Mouse (Mus musculus) spleen, adult 12 weeks (tissue): ENCODE data around the gene Cadps.

Experiments used
- DNase-seq: peaks from one replicate; pipeline ENCODE4 v3.0.0; 2022; ENCODE audit warnings: low spot score

Gene Cadps

GRCm38 (mm10) chr14:12507018-12507417 lies 315.9 kb downstream of the Cadps start:
- no peak for DNase-seq

DNA sequence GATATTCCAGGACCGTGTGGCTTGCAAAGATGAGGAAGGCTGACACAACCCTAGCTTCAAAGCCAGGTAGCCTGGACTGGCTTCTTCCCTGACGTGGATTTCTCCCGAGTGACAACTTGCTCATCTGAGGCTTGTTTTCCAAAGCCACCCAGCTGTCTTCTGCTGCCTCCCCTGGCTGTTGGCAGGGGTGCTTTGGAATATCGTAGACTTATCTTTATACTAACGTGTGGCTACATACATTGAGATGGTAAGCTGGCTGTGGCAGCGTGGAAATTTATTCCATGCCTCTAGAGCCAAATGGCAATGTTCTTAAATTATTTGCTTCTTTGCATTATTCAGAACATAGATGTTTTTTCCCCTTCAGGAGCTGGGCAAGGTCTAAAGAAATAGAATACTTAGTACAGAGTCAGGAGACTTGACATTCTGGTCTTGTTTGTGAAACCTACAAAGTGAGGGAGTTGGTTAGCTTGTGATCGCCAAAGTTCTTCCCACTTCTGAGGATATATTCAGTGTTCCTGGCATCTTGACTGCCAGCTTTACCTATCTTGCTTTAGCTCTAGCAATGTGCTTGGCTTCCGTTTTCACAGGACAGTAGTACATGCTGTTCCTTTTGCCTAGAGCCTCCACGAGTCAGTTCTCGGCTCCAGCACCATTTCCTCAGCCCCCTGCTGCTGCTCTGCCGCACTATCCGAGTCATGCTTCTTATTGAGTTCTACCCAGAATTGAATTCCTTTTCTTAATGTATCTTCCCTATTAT lies 318.5 kb downstream of the Cadps start:
- no peak for DNase-seq

- no peak for DNase-seq
Measured at GRCm38 (mm10) chr14:12462206-12462605, 360.7 kb downstream of the Cadps start.

- no peak for DNase-seq
Measured at GRCm38 (mm10) chr14:12459700-12460099, 363.2 kb downstream of the Cadps start.

DNA sequence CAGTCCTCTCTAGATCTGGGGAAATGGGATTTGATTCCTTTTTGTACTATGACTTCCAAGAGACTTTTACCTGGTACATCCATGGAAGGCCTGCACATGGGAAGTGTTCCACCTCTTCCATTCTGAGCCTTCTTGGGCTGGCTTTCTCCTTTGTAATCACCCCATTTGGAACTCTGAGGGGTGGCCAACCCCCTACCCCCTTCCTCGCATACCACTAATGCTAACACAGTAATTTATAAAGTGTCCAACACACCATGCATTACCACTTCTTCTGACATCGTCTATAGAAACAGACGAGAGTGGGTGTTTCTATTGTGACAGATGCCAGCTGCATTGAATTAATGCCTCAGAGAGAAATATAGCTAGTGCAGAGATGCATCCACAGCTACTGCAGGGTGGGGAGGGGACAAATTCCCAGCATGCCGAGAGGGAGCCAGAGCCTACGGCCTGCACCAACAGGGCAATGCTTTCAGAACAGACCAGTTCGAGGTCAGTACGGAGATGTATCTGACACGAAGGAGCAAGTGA lies 367.8 kb downstream of the Cadps start:
- no peak for DNase-seq

DNA sequence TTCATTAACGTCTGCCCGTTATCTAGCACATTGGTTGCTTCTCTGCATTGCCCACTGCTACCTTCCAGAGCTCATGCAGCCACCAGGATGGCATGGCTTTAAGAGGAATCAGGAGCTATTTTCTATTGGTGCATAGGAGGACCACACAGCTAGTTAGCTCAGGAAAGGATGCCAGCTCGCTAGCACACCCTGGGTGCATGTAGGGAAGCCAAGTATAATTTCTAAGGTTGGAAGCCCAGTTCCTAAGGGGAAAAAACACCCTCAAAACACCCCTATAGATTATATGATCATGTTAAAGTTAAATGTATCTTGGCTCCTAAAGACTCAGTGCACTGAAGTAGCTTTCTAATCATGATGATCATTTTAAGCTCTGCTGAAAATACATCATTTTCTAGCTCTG lies 372.1 kb downstream of the Cadps start:
- no peak for DNase-seq

- no peak for DNase-seq
Measured at GRCm38 (mm10) chr14:12448883-12449282, 374.0 kb downstream of the Cadps start.

GRCm38 (mm10) chr14:12441019-12441418 lies 381.9 kb downstream of the Cadps start:
- no peak for DNase-seq

- no peak for DNase-seq
Measured at GRCm38 (mm10) chr14:12437976-12438375, 384.9 kb downstream of the Cadps start.

DNA sequence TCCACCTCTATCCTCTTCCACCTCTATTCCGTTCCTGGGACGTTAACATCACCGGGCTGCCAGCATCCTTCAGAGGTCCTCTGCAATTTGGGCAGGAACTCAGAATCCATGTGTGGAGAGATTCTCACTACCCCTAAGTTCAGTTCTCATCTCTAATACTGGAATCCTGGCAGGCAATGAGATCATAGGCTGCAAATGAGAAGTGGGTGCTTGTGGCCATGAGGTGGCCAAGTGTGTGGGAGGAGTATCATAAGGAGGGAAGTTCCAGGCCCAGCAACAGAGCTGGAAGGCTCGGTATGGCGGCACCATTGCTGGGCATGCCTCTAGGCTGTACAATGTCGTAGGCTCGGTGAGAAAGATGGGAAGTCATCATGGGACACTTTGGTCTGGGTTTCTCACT lies 385.5 kb downstream of the Cadps start:
- no peak for DNase-seq

DNA sequence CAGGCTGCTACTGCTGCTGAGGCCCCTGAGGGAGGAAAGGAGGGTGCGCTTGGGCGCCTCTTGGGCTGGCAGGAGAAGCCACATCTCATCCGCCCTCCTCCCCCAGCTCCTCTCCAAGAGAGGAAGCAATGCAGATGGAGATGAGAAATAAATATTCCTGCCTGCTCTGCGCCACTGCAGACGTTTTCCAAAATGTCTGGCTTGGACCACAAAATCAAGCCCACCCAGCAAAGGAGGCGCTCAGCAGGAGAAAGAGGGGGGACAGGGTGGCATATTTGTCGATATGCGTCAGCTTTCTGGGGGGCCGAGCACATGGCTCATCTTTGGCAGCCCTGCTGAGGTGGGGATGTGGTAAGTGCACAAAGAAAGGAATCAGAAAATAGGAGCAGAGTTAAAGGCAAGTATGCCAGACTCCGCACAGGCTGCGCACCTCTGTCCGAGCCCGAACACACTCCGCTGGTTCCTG lies 385.9 kb downstream of the Cadps start:
- no peak for DNase-seq

DNA sequence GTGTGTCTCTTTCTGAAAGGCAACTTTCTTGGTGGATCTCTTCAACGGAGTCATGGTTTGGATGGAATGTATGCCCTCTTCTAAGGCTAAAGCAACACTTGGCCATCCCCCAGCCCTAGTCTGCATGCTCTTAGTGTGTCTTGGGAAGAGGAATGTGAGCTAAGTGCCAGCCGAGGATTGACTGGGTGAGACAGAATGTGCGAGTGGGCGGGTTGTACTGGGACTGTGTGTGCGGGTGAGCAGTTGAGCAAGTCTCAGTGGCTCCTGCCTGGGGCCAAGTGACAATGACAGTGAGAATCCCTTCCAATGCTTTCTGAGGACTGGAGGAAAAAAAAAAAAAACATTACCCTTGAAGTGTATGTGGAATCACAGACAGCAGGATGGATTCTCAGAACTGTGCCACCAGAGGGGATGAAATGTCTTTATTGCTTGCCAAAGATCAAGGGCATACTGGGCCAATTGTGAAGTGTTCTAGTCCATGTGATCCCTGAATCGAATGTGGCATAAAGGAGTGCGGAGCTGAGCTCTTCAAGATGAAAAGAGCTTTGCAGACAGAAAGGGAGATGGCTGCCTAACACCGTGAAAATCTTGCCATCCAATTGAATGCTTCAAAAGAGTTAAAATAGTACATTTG lies 394.7 kb downstream of the Cadps start:
- DNase-seq, result no peak

GRCm38 (mm10) chr14:12425311-12425710 lies 397.6 kb downstream of the Cadps start:
- no peak for DNase-seq

- no peak for DNase-seq
Measured at GRCm38 (mm10) chr14:12410276-12410675, 412.6 kb downstream of the Cadps start.

GRCm38 (mm10) chr14:12409811-12410210 lies 413.1 kb downstream of the Cadps start:
- DNase-seq, result no peak

DNA sequence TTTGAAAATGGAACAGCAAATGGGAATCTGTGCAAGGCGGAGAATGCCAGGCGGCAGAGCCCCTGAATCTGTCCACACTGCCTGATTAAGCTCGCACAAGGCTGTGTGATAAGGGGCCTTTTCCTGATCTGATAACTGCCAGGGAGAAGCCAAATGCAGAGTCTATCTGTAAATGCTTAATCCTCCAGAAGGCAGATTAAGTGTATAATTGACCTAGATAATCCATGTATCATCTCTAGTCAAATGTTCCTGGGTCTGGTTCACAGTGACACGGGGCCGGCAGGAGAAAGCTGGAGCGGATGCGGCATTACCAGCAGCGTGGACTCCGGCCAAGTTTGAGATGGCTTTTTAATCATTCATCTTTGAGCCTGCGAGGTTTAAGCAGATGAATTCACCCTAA lies 416.3 kb downstream of the Cadps start:
- DNase-seq, result no peak

GRCm38 (mm10) chr14:12405201-12405600 lies 417.7 kb downstream of the Cadps start:
- DNase-seq, result no peak

DNA sequence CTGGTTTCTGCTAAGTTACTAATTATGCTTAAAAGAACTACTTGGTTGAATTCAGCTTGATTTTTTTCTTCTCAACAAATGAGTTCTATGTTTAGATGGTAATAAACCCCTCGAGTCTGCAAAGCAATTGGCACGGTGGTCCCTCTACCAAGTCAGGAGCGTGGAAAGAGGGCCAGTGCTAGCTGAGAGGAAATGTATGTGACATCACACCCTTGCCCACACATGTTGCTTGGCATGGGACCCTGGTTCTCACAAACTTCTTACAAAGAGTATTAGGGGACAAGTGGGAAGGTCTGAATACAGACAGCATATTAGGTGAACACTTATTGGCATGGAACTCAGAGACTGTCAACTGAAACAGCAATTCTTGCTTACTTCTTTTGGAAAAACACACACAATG lies 418.2 kb downstream of the Cadps start:
- no peak for DNase-seq

GRCm38 (mm10) chr14:12404052-12404451 lies 418.8 kb downstream of the Cadps start:
- no peak for DNase-seq

GRCm38 (mm10) chr14:12400116-12400515 lies 422.8 kb downstream of the Cadps start:
- DNase-seq, result no peak

GRCm38 (mm10) chr14:12397561-12397960 lies 425.3 kb downstream of the Cadps start:
- DNase-seq, result no peak

DNA sequence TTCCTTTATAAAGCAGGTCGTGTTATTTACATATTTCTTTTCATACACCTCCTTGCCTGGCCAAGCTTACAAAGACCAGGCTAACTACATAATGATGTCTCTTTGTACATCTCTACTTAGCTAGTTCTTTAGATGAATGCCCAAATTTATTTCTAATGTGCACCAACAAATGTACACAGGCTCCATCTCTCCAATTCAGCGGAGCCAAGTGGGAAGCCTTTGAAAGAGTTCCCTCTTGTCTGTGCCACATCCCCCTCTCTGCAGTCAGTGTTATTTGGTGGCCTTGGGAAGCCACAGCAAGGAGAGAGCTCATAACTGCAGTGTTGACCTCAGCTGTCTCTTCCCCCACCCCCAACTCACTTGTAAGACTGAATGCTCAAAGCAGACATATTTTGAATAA lies 428.6 kb downstream of the Cadps start:
- DNase-seq, result no peak

DNA sequence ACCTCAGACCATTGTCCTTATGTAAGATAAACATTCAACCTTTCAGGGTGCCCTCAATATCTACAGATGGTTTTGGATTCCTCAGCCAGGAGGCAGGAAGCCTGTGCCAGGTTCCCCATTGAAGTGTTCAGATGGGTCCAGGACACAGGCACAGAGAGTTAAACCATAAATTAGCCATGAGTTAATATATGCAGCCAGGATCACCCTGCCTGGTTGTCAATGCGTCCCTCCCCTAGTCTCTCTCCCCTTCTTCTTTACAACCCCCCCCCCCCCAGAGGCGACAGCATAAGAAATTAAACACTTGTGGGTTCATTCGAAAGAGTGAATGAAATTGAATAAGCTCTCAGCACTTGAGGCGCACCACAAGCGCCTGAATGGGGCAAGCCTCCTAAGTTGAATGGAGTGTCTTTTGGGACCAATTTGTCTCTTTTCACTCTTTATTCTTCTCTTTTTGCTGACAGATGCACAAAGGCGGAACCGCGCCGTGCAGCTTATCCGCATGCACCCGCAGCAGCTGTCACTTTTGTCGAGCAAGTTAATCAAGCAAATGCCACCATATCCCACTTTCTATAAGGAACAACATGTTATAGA lies 429.5 kb downstream of the Cadps start:
- no peak for DNase-seq
